ENCODE assay signal across 10 mouse cellular contexts in the genomic region with DNA sequence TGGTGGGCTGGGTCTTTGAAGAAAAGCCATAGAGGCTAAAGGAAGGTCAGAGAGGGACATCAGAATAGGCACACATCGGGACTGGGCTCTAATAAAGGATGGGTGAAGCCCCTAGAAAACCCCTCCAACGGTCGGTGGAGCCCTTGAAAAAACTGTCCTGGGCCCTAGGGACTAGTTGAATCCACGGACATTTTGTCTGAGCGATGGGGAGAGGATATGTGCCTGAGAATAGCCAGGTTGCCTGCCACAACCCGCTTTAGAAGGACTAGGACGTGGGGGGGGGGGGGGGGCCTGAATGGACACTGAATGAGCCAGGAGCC. TPM values are rescaled to one million over a fixed set of nuclear protein-coding genes. Genes with fewer than 3 reads are reported as not detected.
DNase-seq lines count a peak whose midpoint lies in the region; ATAC-seq and TF ChIP-seq lines count a peak whose summit lies in the region.
"Had no signal": no experiment of that assay in that cellular context is flagged by ENCODE, and none has a peak within 500 bp of the region (broad histone marks: within the 10 kb centered on the region; RNA-seq: fewer than 3 reads in every experiment).

No protein-coding gene starts in this region.

- ATAC-seq in heart, embryonic 11.5 days (replicated peaks; ENCODE audit: insufficient number of reproducible peaks, low FRiP score, low TSS enrichment) = no peak
- no peak; the same call in 1 of the 2 replicates for ATAC-seq in neural tube, embryonic 11.5 days (ENCODE audit: insufficient read depth, low FRiP score, low TSS enrichment)
- ATAC-seq in frontal cortex, adult (ENCODE audit: low TSS enrichment) = no peak

- no peak for DNase-seq in heart, postnatal 36 days
- DNase-seq in neural tube, embryonic 11.5 days (ENCODE audit: low spot score) = no peak
- no peak for DNase-seq in neural tube, embryonic 10.5 days (ENCODE audit: extremely low spot score, low spot score)
- no peak for DNase-seq in limb, embryonic 10.5 days (ENCODE audit: low spot score)
- DNase-seq in thymus, postnatal 36 days = no peak
- DNase-seq: kidney, adult 18-20 months had no signal

- H3K4me3 ChIP-seq in heart, embryonic 11.5 days (ENCODE audit: low read depth, low read length) = peak overlapping the region; percentile 25
- H3K4me3 ChIP-seq in neural tube, embryonic 11.5 days (ENCODE audit: low read depth, low read length) = peak overlapping the region; percentile 26
- peak overlapping the region; percentile 44 for H3K4me3 ChIP-seq in limb, embryonic 10.5 days
- H3K4me3 ChIP-seq in olfactory bulb, adult 2 months (ENCODE audit: insufficient read depth, low read depth, low read length) = peak overlapping the region; percentile 40; the same call in 1 of the 2 replicates

- no peak for TF ChIP-seq POLR2A in olfactory bulb, adult 2 months (IDR thresholded peaks at IDR 0.05; ENCODE audit: insufficient read depth, low read depth, low read length)

- TF ChIP-seq CTCF in olfactory bulb, adult 2 months (IDR thresholded peaks at IDR 0.05; ENCODE audit: insufficient read depth, low read depth, low read length) = no peak

- peak overlapping the region; percentile 50 for H3K4me2 ChIP-seq in heart, embryonic 11.5 days
- H3K4me2 ChIP-seq in neural tube, embryonic 11.5 days (ENCODE audit: low read depth) = peak overlapping the region; percentile 35

- H3K9ac ChIP-seq in heart, embryonic 11.5 days (ENCODE audit: low read depth, low read length) = no peak overlapping the region
- peak overlapping the region; percentile 49 for H3K9ac ChIP-seq in neural tube, embryonic 11.5 days (ENCODE audit: low read length)

- H3K36me3 ChIP-seq in heart, embryonic 11.5 days (ENCODE audit: control insufficient read depth, insufficient read depth, low read length) = no peaks in the 10 kb centered on the region
- H3K36me3 ChIP-seq in neural tube, embryonic 11.5 days (ENCODE audit: control insufficient read depth, insufficient read depth, low read length) = no peaks in the 10 kb centered on the region
- H3K36me3 ChIP-seq in limb, embryonic 10.5 days = no peaks in the 10 kb centered on the region

- WGBS in heart, embryonic 11.5 days (ENCODE audit: insufficient replicate concordance) = under 1% methylated on average over 7 of the region's 7 CpGs
- WGBS in neural tube, embryonic 11.5 days = 0% methylated on average over 7 of the region's 7 CpGs
- under 1% methylated on average over 7 of the region's 7 CpGs for WGBS in limb, embryonic 10.5 days
- WGBS in olfactory bulb, adult 2 months = 3% methylated on average over 7 of the region's 7 CpGs

- no peak overlapping the region for H3K27ac ChIP-seq in heart, embryonic 11.5 days (ENCODE audit: low read depth, low read length)
- peak overlapping the region; percentile 81 for H3K27ac ChIP-seq in neural tube, embryonic 11.5 days (ENCODE audit: low read depth, low read length)
- H3K27ac ChIP-seq in limb, embryonic 10.5 days = no peak overlapping the region
- H3K27ac ChIP-seq in olfactory bulb, adult 2 months (ENCODE audit: insufficient read depth, low read depth, low read length) = peak overlapping the region; percentile 24; the same call in 1 of the 2 replicates

- no peaks in the 10 kb centered on the region for H3K9me3 ChIP-seq in heart, embryonic 11.5 days (replicated peaks; ENCODE audit: control insufficient read depth, low read length)
- no peaks in the 10 kb centered on the region for H3K9me3 ChIP-seq in neural tube, embryonic 11.5 days (ENCODE audit: control insufficient read depth, low read length)
- no peaks in the 10 kb centered on the region for H3K9me3 ChIP-seq in limb, embryonic 10.5 days (replicated peaks)

- H3K27me3 ChIP-seq in heart, embryonic 11.5 days (ENCODE audit: control insufficient read depth, insufficient read depth, low read length) = peaks cover 85% of the 10 kb centered on the region
- H3K27me3 ChIP-seq in neural tube, embryonic 11.5 days (ENCODE audit: control insufficient read depth, insufficient read depth, low read length) = peaks cover 66% of the 10 kb centered on the region
- peaks cover 100% of the 10 kb centered on the region for H3K27me3 ChIP-seq in limb, embryonic 10.5 days (ENCODE audit: low read depth, poor library complexity, severe bottlenecking)

- intact Hi-C loops in heart, postnatal 36 days (cut with DNase I) = no loop called here

- no peaks in the 10 kb centered on the region for H3K4me1 ChIP-seq in heart, embryonic 11.5 days (ENCODE audit: control insufficient read depth, insufficient read depth, low read length)
- peaks cover 3% of the 10 kb centered on the region; the same call in 1 of the 2 replicates for H3K4me1 ChIP-seq in neural tube, embryonic 11.5 days (ENCODE audit: control insufficient read depth, insufficient read depth, low read length)
- peaks cover 18% of the 10 kb centered on the region for H3K4me1 ChIP-seq in limb, embryonic 10.5 days
- peaks cover 7% of the 10 kb centered on the region for H3K4me1 ChIP-seq in olfactory bulb, adult 2 months (ENCODE audit: control insufficient read depth, insufficient read depth, low read length)

RNA-seq across cellular contexts. Expression of a gene that starts 7.0 kb away (rescaled TPM):
- 0.23 TPM in 1 of 2 replicates, not detected in the other for polyA plus RNA-seq in heart, embryonic 11.5 days (2014; fragmentation: Nextera tagmentation; extraction: Ambion mirVana)
- not detected for total RNA-seq in heart, postnatal 36 days (2021)
- polyA plus RNA-seq in neural tube, embryonic 11.5 days (2014; fragmentation: Nextera tagmentation; extraction: Ambion mirVana) = 52.2 and 58.1 TPM in 2 replicates
- 0.05 and 0.24 TPM in 2 replicates for polyA plus RNA-seq in limb, embryonic 10.5 days (2016; fragmentation: Nextera tagmentation; extraction: Ambion mirVana)
- not detected in 2 replicates for polyA plus RNA-seq in olfactory bulb, adult 2 months (2012; ENCODE audit: insufficient read depth, insufficient read length, low replicate concordance, missing spikeins)
- polyA plus RNA-seq: spleen, adult 2 months had no signal

RNA-seq across cellular contexts. Expression of a gene that starts 10.4 kb away (rescaled TPM):
- 0.07 TPM in 1 of 2 replicates, not detected in the other for polyA plus RNA-seq in heart, embryonic 11.5 days (2014; fragmentation: Nextera tagmentation; extraction: Ambion mirVana)
- total RNA-seq in heart, postnatal 36 days (2021) = under 1 TPM in 1 of 2 experiments, not detected in 1; 0.61 TPM
- 17.3 and 17.9 TPM in 2 replicates for polyA plus RNA-seq in neural tube, embryonic 11.5 days (2014; fragmentation: Nextera tagmentation; extraction: Ambion mirVana)
- polyA plus RNA-seq in limb, embryonic 10.5 days (2016; fragmentation: Nextera tagmentation; extraction: Ambion mirVana) = 0.05 and 0.06 TPM in 2 replicates
- not detected in 2 replicates for polyA plus RNA-seq in olfactory bulb, adult 2 months (2012; ENCODE audit: insufficient read depth, insufficient read length, low replicate concordance, missing spikeins)
- polyA plus RNA-seq: spleen, adult 2 months had no signal

Comparison
In these comparisons a context has a peak if more than half of its experiments do, and no peak if none do; other contexts are left out.
1. H3K27ac ChIP-seq: peak in neural tube, embryonic 11.5 days (single experiment) and olfactory bulb, adult 2 months (single experiment); none in heart, embryonic 11.5 days (single experiment) and limb, embryonic 10.5 days (single experiment).
2. RNA of a gene that starts 7.0 kb away (polyA plus RNA-seq): 52.2 to 58.1 TPM in neural tube, embryonic 11.5 days; 0.05 to 0.24 TPM in limb, embryonic 10.5 days, 0.23 TPM in heart, embryonic 11.5 days and not detected in olfactory bulb, adult 2 months; every median in the first group is over 10 times any median in the second.
3. Peak in every context shown above with its lines, with median percentiles within 50 percentile points of each other: H3K4me3 ChIP-seq.